In genomic region chr2:151039232-151039695, GRCm38 (mm10) we compare ENCODE assay signal across 8 mouse cellular contexts. TPM values are rescaled to one million over a fixed set of nuclear protein-coding genes. Genes with fewer than 3 reads are reported as not detected.
DNase-seq lines count a peak whose midpoint lies in the region; ATAC-seq lines count a peak whose summit lies in the region.

TSS of gene Ninl (minus strand) at chr2:151039382.
TSS of gene Nanp (minus strand) at chr2:151039398.

- H3K4me3 ChIP-seq in heart, embryonic 10.5 days: peak within 1 kb of the TSS; percentile 95
- peak within 1 kb of the TSS; percentile 75 for H3K4me3 ChIP-seq in kidney, embryonic 15.5 days (replicated peaks)

- H3K27me3 ChIP-seq in heart, embryonic 10.5 days (ENCODE audit: insufficient read depth, poor library complexity, severe bottlenecking): no peaks in the 10 kb centered on the region
- H3K27me3 ChIP-seq in kidney, embryonic 15.5 days: no peaks in the 10 kb centered on the region

- peak; percentile 82 for ATAC-seq in erythroblast, adult 5-6 weeks (replicated peaks; ENCODE audit: low FRiP score, poor library complexity, severe bottlenecking)
- ATAC-seq in kidney, embryonic 15.5 days (replicated peaks; ENCODE audit: low FRiP score): peak; percentile 97
- ATAC-seq in monocyte, adult 5-6 weeks (replicated peaks; ENCODE audit: insufficient number of reproducible peaks, low FRiP score, low TSS enrichment, poor library complexity, severe bottlenecking): peak; percentile 93

- peaks cover 14% of the 10 kb centered on the region for H3K4me1 ChIP-seq in heart, embryonic 10.5 days
- H3K4me1 ChIP-seq in kidney, embryonic 15.5 days: peaks cover 16% of the 10 kb centered on the region

- H3K9me3 ChIP-seq in heart, embryonic 10.5 days: no peaks in the 10 kb centered on the region
- H3K9me3 ChIP-seq in kidney, embryonic 15.5 days (replicated peaks): no peaks in the 10 kb centered on the region

- H3K36me3 ChIP-seq in heart, embryonic 10.5 days: no peaks in the 10 kb centered on the region
- no peaks in the 10 kb centered on the region for H3K36me3 ChIP-seq in kidney, embryonic 15.5 days

- peak within 1 kb of the TSS; percentile 97 for H3K27ac ChIP-seq in heart, embryonic 10.5 days
- H3K27ac ChIP-seq in kidney, embryonic 15.5 days: peak within 1 kb of the TSS; percentile 87

- H3K4me2 ChIP-seq in kidney, embryonic 15.5 days: peak within 1 kb of the TSS; percentile 86

- H3K9ac ChIP-seq in kidney, embryonic 15.5 days: peak within 1 kb of the TSS; percentile 85

- WGBS in heart, embryonic 10.5 days: 1% methylated on average over 34 of the region's 34 CpGs
- WGBS in kidney, embryonic 15.5 days: under 1% methylated on average over 34 of the region's 34 CpGs

- DNase-seq in B cell, adult 2 months: peak; percentile 92 to 93
- DNase-seq in brain, adult 2 months (ENCODE audit: low read depth, low spot score): peak; percentile 97
- peak; percentile 98 for DNase-seq in heart, embryonic 10.5 days (ENCODE audit: low spot score)
- peak; percentile 97 for DNase-seq in liver
- peak; percentile 94 to 97 for DNase-seq in spleen, postnatal 4 days (ENCODE audit: low spot score in 2 of 2)

RNA-seq across cellular contexts. Expression of gene Ninl, which starts in this region (rescaled TPM):
- total RNA-seq in erythroblast, adult 5-6 weeks (2015; ENCODE audit: low replicate concordance): 16.9 and 21.9 TPM in 2 replicates
- 71.1 and 103 TPM in 2 replicates for total RNA-seq in erythroblast, adult 5-6 weeks (2017; ENCODE audit: low replicate concordance)
- 10.3 and 10.9 TPM in 2 replicates for polyA plus RNA-seq in heart, embryonic 10.5 days (2016; fragmentation: Nextera tagmentation; extraction: Ambion mirVana)
- polyA plus RNA-seq in kidney, embryonic 15.5 days (2015; fragmentation: Nextera tagmentation; extraction: Ambion mirVana): 14.0 and 14.7 TPM in 2 replicates
- total RNA-seq in monocyte, adult 5-6 weeks (2017): 0.39 TPM in 1 of 3 replicates, not detected in the others

RNA-seq across cellular contexts. Expression of gene Nanp, which starts in this region (rescaled TPM):
- 22.1 and 31.6 TPM in 2 replicates for total RNA-seq in erythroblast, adult 5-6 weeks (2015; ENCODE audit: low replicate concordance)
- total RNA-seq in erythroblast, adult 5-6 weeks (2017; ENCODE audit: low replicate concordance): 16.5 and 43.2 TPM in 2 replicates
- 33.2 and 39.9 TPM in 2 replicates for polyA plus RNA-seq in heart, embryonic 10.5 days (2016; fragmentation: Nextera tagmentation; extraction: Ambion mirVana)
- 48.1 and 54.6 TPM in 2 replicates for polyA plus RNA-seq in kidney, embryonic 15.5 days (2015; fragmentation: Nextera tagmentation; extraction: Ambion mirVana)
- 8.2 to 14.5 TPM (median 12.2 TPM) in 3 replicates for total RNA-seq in monocyte, adult 5-6 weeks (2017)

Comparison
In these comparisons a context has a peak if more than half of its experiments do, and no peak if none do; other contexts are left out.
1. Peak in every context shown above with its lines: DNase-seq, ATAC-seq, H3K4me3 ChIP-seq and H3K27ac ChIP-seq.
2. RNA of gene Ninl (total RNA-seq): 16.9 to 103 TPM in erythroblast, adult 5-6 weeks; 0.39 TPM in monocyte, adult 5-6 weeks; every median in the first group is over 10 times any median in the second.